Mouse (Mus musculus): ENCODE results near the gene Chmp2a.

Chmp2a gene

GRCm38 (mm10) chr7:13003380-13003779 lies 31.2 kb downstream of the Chmp2a start:
- DNase-seq (ENCODE audit: inconsistent ontology term), result no peak

GRCm38 (mm10) chr7:13001584-13001983 lies 33.0 kb downstream of the Chmp2a start:
- no peak for DNase-seq (ENCODE audit: inconsistent ontology term)

GRCm38 (mm10) chr7:12998851-12999250 lies 35.8 kb downstream of the Chmp2a start, which contains the start of gene Trim28:
Trim28 (plus strand) TSS chr7:12999114.
- DNase-seq (ENCODE audit: inconsistent ontology term), result no peak

DNA sequence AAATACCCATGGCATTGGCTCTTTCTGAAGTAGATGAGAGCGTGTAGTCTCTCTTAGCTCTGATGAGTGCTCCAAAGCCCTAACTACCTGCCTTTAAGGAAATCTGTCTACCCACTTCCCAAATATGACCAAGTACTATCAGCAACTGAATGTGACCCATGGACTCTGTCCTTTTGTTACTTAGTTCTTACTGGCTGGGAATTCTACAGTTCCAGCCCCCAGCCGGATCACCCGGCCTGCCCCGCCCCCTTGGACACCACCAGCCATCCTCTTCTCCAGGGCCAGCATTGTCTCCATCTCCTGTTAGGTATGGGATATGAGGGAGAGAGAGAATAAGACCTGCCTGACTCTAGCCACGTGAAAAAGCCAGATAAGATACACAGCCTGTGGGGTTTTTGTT lies 36.6 kb downstream of the Chmp2a start, which contains the start of gene Slc27a5:
Gene Slc27a5, minus strand, starts transcription at position 140 of the 400 bp plus-strand sequence.
- DNase-seq (ENCODE audit: inconsistent ontology term), result no peak

DNA sequence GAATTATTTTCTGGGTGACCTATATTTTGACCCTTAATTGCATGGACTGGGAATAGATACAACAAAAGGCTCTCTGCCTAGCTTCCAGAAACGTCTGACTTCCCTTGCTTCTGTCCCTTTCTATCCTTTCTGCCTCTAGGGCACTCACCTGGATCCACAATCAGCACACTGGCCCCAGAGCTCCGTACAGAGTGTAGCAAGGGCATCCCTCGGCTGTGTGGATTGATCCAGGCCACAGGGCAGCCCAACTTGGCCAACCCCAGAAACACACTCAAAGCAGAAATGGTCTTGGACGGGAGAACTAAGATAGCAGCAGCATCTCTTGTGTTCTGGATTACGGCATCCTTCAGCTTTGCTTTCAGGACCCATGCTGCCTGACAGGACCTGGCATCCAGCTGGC lies 37.4 kb downstream of the Chmp2a start:
- DNase-seq (ENCODE audit: inconsistent ontology term), result no peak

DNA sequence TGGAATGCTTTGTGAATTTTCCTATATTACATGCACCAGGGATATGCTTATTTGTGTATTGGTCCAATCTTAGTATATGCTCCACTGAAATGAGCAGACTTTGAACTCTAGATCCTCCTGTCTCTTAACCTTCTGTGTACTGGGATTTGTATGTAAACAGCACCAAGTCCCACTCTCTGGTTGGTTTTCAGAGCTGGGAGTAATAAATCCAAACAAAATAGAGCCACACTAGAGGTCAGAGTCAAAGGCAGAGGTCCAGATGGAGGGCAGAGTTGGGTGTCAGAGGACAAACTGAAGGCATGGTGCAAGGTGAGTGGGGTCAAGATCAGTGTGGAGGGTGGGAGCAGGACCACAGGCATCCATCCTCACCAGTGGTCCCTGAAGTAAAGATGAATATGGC lies 38.7 kb downstream of the Chmp2a start:
- no peak for DNase-seq (ENCODE audit: inconsistent ontology term)

- no peak for DNase-seq (ENCODE audit: inconsistent ontology term)
These were observed 41.5 kb downstream of the Chmp2a start for GRCm38 (mm10) chr7:12993148-12993547.

GRCm38 (mm10) chr7:12992222-12992621 lies 42.4 kb downstream of the Chmp2a start:
- no peak for DNase-seq (ENCODE audit: inconsistent ontology term)

DNA sequence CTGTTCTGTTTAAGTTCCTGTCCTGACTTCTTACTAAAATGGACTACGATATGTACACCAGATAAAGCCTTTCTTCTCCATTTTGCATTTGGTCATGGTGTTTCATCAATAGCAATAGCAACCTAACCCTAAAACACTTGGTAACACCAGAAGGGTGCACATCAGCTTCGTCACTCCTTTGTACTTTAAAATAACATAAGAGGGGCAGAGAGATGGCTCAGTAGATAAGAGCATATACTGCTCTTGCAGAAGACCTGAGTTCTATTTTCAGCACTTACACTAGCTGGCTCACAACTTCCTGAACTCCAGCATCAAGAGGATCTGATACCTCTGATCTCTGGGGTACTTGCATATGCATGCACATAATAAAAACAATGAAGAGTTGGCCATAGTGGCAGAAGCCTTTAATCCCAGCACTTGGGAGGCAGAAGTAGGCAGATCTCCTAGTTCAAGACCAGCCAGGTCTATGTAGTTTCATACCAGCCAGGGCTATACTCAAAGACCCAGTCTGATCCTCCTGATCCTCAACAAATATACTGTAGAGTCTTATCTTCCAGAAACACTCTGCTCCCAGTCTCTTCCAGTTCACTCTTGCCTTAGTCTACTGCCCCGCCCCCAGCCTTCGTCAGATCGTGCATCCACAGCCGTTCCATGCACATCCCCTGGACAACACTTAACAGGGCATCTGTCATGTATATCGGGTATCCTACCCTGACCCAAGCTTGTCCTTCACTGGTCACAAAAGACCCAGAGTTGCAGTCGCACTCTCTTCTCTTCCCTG lies 47.0 kb downstream of the Chmp2a start:
- no peak for DNase-seq (ENCODE audit: inconsistent ontology term)

DNA sequence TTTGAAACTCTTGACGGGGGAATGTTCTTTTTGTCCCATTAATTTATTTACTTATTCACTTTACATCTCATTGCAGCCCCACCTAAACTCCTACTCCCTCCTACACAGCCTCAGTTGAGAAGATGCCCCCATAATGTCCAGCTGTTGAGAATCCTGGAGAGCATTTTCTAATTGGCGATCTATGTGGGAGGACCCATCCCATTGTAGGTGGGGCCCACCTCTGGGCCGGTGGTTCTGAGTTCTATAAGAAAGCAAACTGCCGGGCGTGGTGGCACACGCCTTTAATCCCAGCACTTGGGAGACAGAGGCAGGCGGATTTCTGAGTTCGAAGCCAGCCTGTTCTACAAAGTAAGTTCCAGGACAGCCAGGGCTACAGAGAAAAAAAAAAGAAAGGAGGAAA lies 47.7 kb downstream of the Chmp2a start:
- no peak for DNase-seq (ENCODE audit: inconsistent ontology term)

DNA sequence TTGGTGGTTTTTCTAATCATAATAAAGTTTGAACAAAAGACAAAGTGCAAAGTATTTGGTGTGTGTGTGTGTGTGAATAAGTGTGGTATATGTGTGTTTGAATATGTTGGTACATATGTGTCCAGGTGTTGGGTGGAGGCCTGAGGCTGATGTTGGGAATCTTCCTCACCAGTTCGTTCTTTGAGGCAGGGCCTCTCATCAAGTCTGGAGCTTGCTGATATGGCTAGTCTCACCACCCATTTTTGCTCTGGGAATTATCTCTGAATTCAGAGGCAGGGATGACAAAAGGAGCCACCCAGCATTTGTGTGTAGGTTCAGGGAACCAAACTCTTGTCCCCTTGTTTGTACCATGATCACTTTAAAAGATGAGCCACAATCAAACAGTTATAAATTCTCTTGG lies 48.9 kb downstream of the Chmp2a start:
- DNase-seq (ENCODE audit: inconsistent ontology term), result no peak

All from Muller cell, postnatal 12 days (primary cell).